Mouse (Mus musculus) erythroid progenitor cell, adult 5-6 weeks (primary cell): ENCODE measurements around the gene Cyp4f40. TPM values are rescaled to one million over a fixed set of nuclear protein-coding genes. Genes with fewer than 3 reads are reported as not detected.
A peak's percentile ranks its signal among the peaks of the same experiment; 100 is the strongest.
"Not testable (repeated sequence)": the region's sequence is repeated elsewhere in the genome, so short reads cannot be mapped to it uniquely, and the experiment has no call there.

Experiments
- ATAC-seq: replicated peaks from 2 replicates; pipeline ENCODE4 v1.8.0; 2016; ENCODE audit warnings: moderate number of reproducible peaks, mild to moderate bottlenecking, moderate TSS enrichment, inconsistent platforms; ENCODE audit not compliant: poor library complexity, low FRiP score, severe bottlenecking
- total RNA-seq, 2 experiments: library from RNA; stranded (forward) in 1 of 2; stranded (reverse) in 1 of 2; fragments of 150-400 nt in 1 of 2; fragments of 186-747, 209-891 nt in 1 of 2; gene quantifications; 2 replicates each; pipeline versions ENCODE4 v1.2.3 to v1.2.4; 2015 to 2017; ENCODE audit warnings: low replicate concordance in 2 of 2

Cyp4f40 gene
- total RNA-seq (2015; ENCODE audit: low replicate concordance) (not detected in 2 replicates), total RNA-seq (2017; ENCODE audit: low replicate concordance) (not detected in 2 replicates)

DNA sequence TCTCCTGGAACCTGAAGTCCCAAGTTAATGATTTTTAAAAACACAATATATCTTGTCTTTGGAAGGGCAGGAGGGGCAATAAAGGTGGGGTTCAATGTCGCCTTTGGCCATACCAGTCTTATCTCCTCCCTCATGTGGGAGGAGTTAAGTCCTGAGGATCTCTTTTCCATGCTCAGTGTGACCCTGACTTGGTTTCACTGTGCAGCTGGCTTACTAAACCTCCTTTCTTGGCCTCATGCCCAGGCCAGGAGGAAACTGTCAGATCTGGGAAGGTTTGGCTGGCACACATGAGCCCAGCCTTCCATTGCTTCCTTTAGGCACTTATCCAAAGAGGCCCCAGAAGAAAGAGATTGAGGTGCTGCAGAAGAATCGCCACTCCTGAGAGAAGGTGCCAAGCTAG, at the start of gene Cyp4f40:
Gene Cyp4f40 (plus strand): TSS at position 189 of the 400 bp plus-strand sequence.
- ATAC-seq: no peak

DNA sequence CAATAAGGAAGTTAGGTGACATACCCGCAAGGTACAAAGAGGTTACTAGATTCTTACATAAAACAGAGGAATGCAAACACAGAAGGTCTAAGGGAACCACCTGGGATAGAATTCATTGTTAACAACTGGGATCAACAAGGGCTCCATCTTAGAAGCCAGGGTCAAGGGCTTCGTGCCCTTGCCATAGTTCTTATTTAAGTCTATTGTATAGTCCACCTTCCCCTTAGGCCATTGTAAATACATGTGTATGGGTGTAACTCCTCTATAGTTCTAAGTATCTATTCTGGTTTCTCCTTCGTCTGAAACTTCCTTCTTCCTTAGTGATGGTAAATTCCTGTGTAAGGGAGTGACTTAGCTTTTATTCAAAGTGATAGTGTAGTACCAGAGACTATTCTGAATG, 48.5 kb upstream of the Cyp4f40 start:
- ATAC-seq: not testable (repeated sequence)

DNA sequence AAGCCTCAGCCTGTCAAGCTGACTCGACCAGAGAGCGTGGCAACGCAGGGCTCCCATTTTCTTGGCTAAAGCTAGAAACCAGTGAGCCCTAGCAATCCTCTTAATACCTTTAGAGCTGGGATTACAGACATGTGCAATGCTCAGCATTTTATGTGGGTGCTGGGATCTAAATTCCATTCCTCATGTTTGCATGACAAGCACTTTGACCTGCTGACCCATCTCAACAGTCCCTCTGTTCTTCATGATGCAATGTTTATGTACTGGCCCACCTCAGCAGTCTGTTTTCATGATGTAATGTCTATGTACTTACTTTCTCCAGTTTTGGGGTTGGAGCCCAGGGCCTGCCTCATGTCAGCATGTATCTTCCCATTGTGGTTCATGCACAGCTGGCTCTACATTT, 47.8 kb upstream of the Cyp4f40 start:
- no peak for ATAC-seq

DNA sequence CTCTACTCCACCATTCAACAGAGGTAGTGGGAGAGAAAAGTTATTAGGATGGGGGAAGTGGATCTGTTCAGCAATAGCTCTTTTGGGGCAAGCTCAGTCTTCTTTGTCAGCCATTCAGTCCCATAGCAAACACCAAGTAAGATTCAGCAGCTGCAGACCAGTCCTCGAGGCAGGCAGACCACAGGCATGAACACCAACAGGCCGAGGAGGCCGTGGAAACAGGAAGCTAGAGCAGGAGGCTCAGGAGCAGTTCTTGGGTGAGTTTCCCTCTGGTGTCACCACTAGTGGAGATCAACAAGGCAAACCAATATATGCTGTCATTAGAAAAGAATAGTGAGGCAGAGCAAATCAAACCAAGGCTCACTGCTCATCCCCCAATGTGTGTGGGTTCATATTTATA, 46.3 kb upstream of the Cyp4f40 start:
- no peak for ATAC-seq

DNA sequence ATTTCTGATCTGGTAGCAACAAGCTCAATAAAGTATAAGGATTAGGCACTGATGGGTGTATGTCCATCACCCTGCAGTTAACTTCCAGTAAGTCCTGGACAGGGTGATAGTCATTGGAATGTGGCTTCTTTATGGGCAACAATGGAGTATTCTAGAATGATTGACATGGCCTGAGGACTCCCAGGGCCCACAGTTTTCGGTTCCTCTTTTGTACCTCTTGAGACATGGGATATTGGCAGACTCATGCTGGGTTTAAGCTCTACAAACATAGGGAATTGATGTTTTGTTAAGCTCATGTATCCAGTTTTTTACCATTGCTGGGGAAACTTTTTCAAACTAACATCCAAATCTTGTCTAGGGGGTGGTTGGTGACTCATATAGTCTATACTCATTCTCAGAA, 41.4 kb upstream of the Cyp4f40 start:
- no peak for ATAC-seq

DNA sequence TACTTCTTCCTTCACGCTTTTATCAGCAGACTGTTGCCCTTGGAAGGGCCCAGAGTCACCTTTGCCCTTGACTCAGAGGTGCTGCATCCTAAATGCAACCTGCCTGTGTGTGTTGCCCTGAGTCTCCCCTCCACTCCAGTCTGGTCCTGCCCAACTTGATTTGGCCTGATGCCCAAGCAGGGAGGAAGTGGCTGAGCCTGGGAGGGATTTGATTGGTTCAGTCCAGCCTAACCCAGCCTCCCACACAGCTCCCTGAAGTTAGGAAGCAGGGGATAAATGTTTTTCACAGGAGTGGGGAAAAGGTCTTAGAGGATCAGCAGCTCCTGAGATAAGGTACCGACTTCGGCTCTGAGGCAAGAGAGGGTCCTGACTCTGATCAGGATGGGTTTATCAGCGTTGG, 37.7 kb upstream of the Cyp4f40 start, which contains the start of gene Cyp4f37:
Gene Cyp4f37 (plus strand): TSS at position 292 of the 400 bp plus-strand sequence.
- not testable (repeated sequence) for ATAC-seq

DNA sequence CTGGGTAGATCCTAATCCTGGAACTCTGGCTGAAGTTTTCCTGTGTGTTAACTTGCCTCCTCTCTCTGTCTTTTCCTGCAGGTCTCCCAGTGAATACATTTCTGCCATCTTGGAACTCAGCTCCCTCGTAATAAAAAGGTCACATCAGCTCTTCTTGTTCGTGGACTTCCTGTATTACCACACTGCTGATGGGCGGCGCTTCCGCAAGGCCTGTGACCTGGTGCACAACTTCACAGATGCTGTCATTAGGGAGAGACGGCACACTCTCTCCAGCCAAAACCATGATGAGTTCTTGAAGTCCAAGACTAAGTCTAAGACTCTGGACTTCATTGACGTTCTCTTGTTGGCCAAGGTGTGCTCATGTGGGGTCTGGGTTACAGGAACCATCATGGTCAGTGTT, 29.0 kb upstream of the Cyp4f40 start:
- not testable (repeated sequence) for ATAC-seq

DNA sequence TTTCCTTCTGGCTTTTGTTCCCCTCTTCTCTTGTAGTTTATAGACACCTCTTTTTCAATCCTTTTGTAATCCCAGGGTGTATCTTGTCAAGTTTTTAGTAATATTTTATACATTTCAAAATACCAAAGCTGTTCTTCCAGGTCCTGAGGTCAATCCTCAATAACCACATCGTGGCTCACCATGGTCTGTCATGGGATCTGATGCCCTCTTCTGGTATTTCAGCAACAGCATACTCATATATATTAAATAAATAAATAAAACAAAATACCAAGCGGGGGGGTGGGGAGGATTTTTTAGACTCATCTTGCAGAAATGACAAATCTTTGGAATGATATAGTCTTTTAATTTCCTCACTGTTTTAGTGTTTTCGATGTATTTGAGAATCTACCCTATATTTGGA, 26.8 kb upstream of the Cyp4f40 start:
- ATAC-seq: no peak

DNA sequence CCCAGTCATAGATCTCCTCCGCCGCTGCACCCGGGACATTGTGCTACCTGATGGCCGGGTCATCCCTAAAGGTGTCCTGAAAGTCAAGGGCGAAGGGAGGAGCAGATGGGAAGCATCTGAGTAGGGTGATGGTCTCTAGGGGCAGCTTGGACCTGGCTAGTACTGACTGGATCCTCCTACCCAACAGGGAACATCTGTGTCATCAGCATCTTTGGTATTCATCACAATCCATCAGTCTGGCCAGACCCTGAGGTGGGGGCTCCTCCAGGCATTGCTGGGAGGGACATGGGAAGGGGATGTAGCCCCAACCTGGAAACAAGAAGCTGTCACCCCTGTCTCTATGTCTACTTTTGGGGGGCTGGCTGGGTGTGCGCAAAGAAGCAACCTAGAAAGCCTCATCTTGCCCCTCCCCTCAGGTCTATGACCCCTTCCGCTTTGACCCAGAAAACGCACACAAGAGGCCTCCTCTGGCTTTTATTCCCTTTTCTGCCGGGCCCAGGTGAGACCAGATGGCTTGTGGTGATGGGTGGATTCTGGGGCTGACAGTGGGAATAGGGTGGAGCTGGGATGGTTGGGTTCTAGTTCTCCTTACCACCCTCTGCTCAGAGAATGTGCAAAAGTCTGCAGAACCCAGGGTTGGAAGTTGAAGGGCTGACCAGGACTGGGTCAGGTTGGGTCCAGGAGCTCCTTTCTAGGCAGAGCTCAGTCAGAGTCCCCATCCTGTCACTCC, 24.3 kb upstream of the Cyp4f40 start:
- 0 out of 2 replicates have a peak, but pooled peaks have one; percentile 46 for ATAC-seq

DNA sequence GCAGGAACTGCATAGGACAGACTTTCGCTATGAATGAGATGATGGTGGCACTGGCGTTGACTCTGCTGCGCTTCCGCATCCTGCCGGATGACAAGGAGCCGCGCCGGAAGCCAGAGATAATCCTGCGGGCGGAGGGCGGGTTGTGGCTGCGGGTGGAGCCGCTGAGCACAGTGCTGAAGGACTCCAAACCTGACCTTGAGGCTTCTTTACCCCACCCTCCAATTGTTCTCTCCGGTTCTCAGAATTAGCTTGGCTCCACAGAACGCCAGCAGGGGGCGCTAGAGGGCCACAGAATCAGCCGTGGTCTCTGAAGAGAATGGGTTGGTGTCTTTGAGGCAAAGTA, 23.8 kb upstream of the Cyp4f40 start:
- 0 out of 2 replicates have a peak, but pooled peaks have one; percentile 42 for ATAC-seq

DNA sequence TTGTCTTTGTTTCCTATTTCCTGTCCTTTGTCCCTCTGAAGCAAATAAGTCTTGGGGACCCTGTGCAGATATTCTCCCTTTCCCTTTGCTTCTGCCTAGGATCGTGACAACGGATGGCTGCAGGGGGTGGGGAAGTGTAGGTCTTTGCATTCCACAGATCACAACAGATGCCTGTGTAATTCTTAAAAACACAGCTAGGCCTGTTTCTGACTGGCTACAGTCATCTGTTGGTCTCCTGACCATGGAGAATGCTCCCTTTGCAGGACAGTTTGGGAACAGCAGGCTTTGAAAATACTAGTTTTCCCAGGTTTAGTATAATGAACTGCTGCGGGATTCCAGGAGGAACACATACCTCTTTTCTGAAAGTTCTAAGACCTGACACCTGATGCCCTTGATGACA, 22.4 kb upstream of the Cyp4f40 start:
- no peak for ATAC-seq

DNA sequence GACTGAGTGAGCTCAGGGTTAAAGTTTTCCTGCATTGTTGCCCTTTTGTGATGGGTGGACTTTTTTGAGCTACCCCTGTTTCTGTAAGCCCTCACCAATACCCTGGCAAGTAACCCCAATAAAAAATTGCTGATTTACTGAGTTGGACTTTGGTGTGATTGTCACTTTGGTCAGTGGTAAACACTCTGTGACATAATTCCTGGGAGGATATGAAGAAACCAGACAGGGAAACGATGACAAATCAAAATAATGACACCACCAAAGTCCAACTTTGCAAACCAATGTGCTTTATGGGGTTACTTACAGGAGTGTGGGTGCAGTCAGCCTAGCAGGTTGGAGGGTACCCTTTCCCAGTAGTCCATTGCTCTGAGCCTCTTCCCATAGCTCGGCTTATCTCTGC, 21.5 kb upstream of the Cyp4f40 start:
- no peak for ATAC-seq

DNA sequence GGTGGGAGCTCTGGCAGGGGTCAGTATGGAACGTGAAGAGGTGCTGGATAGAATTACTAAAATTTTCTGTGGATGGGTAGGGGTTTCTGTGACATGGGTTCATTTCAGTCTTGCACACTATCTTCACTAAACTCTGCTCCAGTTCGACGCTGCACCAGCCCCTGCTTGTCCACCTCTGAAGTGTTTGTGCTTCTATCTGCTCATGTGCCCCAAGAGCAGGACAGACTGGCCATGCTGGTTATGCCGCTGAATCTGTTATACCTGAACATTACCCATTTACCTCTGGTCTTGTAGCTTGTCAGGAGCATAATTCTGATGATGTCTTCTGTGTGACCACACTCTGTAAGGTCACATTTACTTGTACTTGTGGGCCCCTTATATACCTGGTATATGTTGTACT, 12.1 kb upstream of the Cyp4f40 start:
- ATAC-seq: no peak

DNA sequence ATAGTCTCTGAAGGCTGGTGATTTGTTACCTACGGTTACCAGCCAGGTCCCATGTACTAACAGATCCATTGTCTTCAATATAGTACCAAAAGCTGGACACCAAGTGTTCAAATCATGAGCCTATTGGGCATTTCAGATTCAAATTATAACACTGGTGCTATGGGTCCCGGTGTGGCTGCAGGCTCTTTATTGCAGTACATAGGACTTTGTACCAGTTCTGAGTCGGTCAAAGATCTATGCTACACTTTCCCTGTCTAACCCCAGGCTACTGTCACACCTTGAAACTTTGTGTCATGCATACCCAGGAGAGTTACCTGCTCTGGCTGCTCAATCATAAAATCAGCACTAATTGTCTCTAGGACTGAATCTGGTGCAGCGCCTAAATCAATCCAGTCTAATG, 4.8 kb upstream of the Cyp4f40 start:
- no peak for ATAC-seq

DNA sequence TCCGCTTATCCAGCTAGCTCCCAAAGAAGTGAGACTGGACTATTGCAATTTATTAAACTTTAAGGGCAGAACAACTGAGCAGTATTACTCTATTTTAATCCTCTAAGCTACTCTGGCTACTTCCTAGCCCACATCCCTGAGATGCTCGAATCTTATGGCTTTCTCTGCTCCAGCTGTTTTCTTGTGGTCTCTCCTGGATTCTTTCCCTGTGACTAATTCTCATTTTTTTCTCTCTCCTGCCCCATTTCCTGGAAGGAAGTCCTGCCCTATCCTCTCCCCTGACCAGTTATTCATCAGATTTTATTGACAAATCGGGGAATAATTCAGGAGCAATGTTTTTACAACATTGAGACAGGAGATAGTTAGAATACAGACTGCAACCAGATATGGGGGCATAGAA, 1.7 kb upstream of the Cyp4f40 start:
- ATAC-seq: no peak

DNA sequence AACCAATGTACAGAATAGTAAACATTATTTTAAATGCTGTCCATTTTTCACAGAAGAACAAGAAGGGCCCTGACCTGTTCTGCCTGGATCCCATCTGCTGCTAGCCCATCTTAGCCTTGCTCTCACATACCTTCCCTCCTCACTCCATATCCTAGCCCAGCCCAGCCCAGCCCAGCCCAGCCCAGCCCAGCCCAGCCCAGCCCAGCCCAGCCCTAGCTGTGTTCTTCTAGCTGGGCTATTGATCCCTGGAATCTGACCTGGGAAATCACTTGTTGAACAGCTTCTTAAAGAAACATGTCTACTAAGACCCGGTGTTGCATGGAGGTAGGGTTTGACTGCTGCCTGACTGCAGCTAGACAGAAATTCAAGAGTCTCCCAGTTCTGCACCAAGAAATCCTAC, 454 bp upstream of the Cyp4f40 start:
- ATAC-seq: no peak

DNA sequence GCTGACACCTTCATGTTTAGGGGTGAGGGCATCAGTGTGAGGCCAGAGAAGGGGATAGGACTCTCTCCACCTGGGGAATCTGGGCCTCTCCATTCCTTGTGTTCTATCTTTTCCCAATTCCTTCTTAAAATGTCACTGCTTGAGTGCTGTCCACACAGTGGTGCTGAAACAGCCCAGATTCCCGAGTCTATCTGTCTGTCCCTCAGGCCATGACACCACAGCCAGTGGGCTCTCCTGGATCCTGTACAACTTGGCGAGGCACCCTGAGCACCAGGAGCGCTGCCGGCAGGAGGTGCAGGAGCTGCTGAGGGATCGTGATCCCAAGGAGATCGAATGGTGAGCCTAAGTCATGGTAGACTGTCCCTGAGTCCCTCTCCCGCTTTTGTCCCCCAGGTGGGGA, 15.3 kb downstream of the Cyp4f40 start:
- no peak for ATAC-seq

DNA sequence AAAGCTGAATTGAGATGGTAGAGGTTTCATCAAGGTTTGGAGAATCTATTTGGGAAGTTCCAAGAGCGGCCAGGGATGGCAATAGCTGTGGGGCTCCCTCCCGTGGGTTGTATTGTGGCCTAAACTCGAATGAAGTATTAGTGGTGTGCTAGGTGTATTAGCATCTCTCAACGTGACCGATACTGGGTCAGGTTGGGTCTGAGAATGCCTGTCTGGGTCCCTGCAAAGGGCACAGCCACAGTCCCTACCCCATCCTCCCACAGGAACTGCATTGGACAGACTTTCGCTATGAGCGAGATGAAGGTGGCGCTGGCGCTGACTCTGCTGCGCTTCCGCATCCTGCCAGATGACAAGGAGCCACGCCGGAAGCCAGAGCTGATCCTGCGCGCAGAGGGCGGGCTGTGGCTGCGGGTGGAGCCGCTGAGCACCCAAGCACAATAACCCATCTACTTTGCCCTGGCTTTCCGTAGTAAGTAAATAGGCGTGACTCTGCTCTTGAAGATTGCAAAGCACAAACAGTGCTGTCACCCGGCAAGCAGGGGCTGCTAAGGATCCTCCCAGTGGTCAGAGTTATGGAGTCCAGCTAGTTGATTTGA, 17.4 kb downstream of the Cyp4f40 start:
- ATAC-seq: no peak

DNA sequence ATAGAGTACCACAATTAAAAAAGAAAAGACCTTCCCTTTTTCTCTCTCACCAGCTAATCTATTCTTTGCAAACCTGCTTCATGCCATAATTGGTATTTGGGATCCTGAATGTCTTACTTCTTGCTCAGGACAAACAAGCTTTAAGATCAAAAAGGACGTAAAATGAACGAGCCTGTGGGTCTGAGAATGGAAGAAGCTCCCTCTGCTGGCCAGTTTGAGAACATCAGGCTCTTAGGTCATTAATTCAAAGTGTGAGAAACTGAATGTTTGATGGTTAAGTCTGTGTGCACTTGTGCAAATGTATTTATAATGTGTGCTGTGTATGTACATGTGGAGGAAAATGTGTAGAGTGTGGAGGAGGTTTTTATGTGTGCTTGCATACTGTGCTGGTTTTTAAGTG, 21.7 kb downstream of the Cyp4f40 start:
- ATAC-seq: no peak

DNA sequence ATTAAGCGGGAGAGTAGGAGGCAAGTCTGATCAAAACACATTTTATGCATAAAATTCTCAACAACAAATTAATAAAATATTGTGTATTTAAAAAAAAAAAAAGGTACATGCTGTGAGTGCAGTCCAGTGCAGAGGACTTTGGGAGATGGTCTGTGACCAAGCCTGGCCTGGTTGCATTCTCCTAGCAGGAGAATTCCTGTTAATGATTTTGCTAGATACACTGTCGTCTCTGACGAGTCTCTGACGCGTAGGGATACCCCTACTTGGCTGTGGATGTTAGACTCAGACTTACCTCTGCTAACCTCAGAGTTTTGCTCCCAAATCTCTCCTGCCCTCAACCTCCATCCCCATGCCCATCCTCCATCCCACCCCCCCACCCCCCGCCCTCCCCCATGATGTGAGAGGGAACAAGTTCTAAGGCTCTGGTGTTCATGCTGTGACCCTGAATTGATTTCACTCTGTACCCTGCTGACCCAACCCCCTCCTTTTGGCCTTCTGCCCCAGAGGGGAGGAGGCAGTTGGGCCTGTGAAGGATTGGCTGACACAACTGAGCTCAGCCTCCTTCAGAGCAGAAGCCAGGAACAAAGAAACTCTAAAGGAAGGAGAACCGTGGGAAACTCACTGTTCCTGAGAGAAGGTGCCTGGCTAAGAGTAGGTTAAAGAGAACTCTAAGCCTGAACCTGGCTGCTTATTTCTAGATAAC, 26.5 kb downstream of the Cyp4f40 start, which contains the start of gene Cyp4f15:
Gene Cyp4f15 (plus strand): TSS at position 580 of the 703 bp plus-strand sequence.
- no peak for ATAC-seq

DNA sequence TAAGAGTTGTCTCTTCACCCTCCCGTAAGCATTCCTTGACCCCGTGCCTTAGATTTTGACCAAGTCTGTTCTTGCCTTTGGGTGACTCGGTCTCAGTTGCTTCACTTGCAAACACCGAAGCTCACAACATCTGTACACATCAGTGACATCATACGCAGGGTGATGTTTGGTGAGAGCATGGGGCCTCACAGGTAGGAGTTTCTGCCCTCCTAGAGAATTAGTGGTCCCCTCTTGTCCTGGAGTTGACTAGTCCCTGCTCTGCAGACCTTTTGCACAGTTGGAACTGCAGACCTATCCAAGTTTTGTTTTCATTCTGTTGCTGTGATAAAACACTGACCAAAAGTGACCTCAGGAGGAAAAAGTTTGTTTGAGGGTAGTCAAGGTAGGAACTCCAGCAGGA, 28.0 kb downstream of the Cyp4f40 start:
- ATAC-seq: no peak
